Mouse (Mus musculus): ENCODE results near the gene Alx1.

DNA sequence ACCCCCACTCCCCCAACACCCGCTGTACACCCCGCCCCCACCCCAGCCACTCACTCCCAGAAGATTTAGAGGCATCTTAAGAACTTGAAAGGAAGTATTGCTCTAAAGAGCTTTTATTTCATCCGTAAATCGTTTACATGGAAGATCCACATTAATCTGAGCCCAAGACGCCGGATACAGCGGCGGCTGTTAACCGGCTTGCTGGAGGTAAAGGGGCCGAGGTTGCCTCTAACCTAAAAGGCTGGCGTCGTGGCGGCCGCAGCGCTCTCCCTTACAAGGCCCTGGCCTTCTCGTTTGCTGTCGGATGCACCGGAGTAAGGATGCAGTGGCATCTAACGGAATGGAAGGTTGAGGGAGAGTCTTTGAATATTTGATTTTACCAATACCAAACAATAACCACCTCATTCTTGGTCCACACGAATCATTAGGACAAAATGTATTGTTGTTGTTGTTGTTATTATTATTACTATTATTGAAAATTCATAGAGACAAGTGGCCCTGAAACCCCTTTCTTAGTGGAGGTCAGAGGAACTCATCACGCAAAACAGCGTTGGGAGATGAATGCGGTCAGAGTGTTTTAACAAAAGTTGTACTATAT, 784 bp downstream of the Alx1 start:
- TF ChIP-seq CTCF (conservative IDR thresholded peaks at IDR 0.05; ENCODE audit: low read length), result no peak
- TF ChIP-seq NANOG (IDR thresholded peaks at IDR 0.05; ENCODE audit: borderline replicate concordance, low read length), result no peak
